Mouse (Mus musculus): Measurements from ENCODE around the gene Prkcz. TPM values are rescaled to one million over a fixed set of nuclear protein-coding genes. Genes with fewer than 3 reads are reported as not detected.

Gene Prkcz
- polyA plus RNA-seq, 1 experiment, result 38.1 TPM

DNA sequence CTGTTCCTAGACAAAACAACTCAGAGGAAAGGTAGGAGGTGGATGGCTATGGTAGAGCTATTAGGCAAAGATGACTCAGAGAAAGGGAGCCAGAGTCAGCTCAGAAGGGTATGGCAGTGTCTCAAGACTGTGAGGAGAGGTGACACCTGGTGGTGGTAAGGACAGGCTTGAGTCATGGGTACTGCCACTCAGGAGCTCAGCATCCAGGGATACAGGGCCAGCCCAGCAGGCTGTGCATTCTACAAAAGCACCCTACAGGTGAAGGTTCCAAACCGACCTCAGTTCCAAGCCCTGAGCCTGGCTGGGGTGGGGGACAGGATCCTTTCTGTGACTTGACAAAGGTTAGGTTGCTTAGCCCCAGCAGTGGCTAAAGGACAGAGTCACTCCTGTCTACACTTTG is 72.6 kb downstream of the Prkcz start:
- Histone ChIP-seq H3K4me1 (ENCODE audit: control insufficient read depth, insufficient read depth, low read length) (no peaks in the 10 kb centered on the region), H3K4me3 (replicated peaks; ENCODE audit: extremely low read depth, low read depth, low read length) (no peak overlapping the region)
- DNase-seq, result no peak
- WGBS, result 54% methylated on average over 1 of the region's 1 CpGs
- TF ChIP-seq CTCF (IDR thresholded peaks at IDR 0.05; ENCODE audit: insufficient read depth, low read length) (no peak), POLR2A (IDR thresholded peaks at IDR 0.05; ENCODE audit: borderline replicate concordance, extremely low read depth, low read depth, low read length) (no peak)

DNA sequence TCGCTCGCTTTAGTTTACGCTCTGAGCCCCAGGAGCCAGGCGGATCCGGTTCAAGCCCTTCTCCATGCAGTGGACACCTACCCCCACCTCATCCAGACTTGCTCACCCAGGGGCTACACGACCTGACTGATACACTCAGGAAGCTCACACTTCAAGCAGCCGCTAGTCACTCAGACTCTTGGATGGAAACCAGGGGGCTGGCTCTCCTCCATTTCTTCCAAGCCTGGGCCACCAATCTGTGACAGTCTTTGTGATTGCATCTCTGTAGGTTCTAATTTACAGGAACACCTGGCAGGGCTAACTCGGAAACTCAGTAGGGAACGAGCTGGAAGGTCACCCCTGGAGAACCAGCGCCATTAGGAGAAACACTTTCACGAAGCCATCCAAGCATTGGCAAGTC is 73.4 kb downstream of the Prkcz start:
- TF ChIP-seq POLR2A (IDR thresholded peaks at IDR 0.05; ENCODE audit: borderline replicate concordance, extremely low read depth, low read depth, low read length) (no peak), CTCF (IDR thresholded peaks at IDR 0.05; ENCODE audit: insufficient read depth, low read length) (no peak)
- H3K4me3 ChIP-seq (replicated peaks; ENCODE audit: extremely low read depth, low read depth, low read length), result no peak overlapping the region
- WGBS, result 84% methylated on average over 11 of the region's 11 CpGs
- no peaks in the 10 kb centered on the region; the same call in 1 of the 2 replicates for H3K4me1 ChIP-seq (ENCODE audit: control insufficient read depth, insufficient read depth, low read length)
- no peak for DNase-seq

DNA sequence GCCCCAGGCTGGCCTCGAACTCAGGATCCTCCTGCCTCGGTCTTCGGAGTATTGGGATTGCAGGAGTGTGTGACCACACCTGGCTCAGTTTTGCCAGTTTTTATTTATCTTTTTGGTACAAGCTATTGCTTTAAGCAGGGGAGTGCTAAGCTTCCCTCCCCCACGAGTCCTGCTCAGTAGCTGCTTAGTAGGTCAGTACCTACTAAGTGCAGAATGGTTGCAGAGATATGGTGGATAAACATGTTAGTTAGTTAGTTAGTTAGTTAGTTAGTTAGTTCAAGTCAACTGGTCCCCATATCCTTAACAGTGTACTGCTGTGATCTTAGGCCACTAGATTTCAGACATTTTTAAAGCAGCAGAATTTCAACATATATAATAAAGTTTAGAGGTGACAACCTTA is 75.1 kb downstream of the Prkcz start:
- H3K4me1 ChIP-seq (ENCODE audit: control insufficient read depth, insufficient read depth, low read length), result no peaks in the 10 kb centered on the region; the same call in 1 of the 2 replicates
- 92% methylated on average over 4 of the region's 4 CpGs for WGBS
- no peak overlapping the region for H3K4me3 ChIP-seq (replicated peaks; ENCODE audit: extremely low read depth, low read depth, low read length)
- TF ChIP-seq CTCF (IDR thresholded peaks at IDR 0.05; ENCODE audit: insufficient read depth, low read length), result no peak
- no peak for TF ChIP-seq POLR2A (IDR thresholded peaks at IDR 0.05; ENCODE audit: borderline replicate concordance, extremely low read depth, low read depth, low read length)
- DNase-seq, result no peak

DNA sequence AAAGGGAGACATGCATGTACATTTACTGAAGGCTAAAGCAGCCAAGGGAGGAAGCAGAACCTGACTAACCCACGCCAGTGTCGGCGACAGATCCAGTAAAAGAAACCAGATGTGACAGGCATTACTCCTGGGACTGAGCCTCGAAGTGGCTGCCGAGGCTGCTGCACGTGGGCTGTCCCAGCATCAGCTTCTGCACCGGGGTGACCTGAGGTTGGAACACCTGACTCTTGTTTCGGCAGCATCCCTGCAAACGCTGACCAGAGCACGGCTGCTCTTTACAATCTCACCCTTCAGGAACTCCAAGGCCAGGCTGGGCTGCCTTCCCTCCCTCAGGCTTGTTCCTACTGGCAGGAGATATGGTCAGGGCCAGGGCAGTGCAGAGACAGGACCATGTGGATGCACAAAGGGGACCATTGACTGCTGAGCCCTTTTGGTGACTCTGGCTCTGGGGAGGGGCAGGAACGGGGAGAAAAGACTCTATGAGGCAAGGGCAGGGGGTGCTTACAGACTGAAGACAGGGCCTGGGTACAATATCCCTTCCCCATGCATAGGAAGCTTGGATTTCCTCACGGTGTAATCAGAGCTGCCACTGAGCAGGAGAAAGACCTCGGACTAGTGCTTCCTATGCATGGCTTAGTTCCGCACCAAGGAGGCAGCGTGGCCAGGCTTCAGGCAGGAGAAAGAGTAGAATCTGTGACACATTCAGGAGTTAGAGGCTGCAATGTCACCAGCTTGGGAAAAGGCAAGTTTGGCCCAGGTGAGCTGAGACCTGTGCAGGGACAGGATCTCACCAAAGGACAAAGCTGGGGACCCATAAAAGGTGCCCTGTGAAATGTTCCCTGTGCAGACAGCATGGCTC is 76.4 kb downstream of the Prkcz start:
- no peaks in the 10 kb centered on the region; the same call in 1 of the 2 replicates for H3K4me1 ChIP-seq (ENCODE audit: control insufficient read depth, insufficient read depth, low read length)
- DNase-seq, result no peak
- no peak overlapping the region for H3K4me3 ChIP-seq (replicated peaks; ENCODE audit: extremely low read depth, low read depth, low read length)
- TF ChIP-seq POLR2A (IDR thresholded peaks at IDR 0.05; ENCODE audit: borderline replicate concordance, extremely low read depth, low read depth, low read length) (no peak), CTCF (IDR thresholded peaks at IDR 0.05; ENCODE audit: insufficient read depth, low read length) (no peak)
- 79% methylated on average over 15 of the region's 15 CpGs for WGBS

DNA sequence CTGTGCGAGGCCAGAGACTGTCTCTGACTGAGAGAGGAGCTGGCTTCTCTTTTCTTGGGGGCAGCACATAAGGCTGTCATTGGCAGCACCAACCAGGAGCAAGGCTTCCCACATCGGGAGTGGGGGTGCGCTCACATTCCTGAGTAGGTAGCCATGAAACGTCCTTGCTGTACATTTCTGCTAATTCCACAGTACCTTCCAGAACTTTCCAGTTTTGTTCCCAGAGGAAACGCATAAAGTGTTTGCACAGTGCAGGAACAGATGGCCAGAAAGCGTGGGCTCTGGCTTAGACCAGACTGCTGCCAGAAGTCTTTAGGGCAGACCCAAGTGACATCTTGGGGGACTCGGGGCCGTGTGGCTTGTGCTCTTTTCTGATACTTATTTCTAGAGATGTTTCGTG is 77.6 kb downstream of the Prkcz start:
- DNase-seq, result no peak
- no peak overlapping the region for H3K4me3 ChIP-seq (replicated peaks; ENCODE audit: extremely low read depth, low read depth, low read length)
- WGBS, result 44% methylated on average over 9 of the region's 9 CpGs
- H3K4me1 ChIP-seq (ENCODE audit: control insufficient read depth, insufficient read depth, low read length), result no peaks in the 10 kb centered on the region; the same call in 1 of the 2 replicates
- TF ChIP-seq CTCF (IDR thresholded peaks at IDR 0.05; ENCODE audit: insufficient read depth, low read length) (no peak), POLR2A (IDR thresholded peaks at IDR 0.05; ENCODE audit: borderline replicate concordance, extremely low read depth, low read depth, low read length) (no peak)

DNA sequence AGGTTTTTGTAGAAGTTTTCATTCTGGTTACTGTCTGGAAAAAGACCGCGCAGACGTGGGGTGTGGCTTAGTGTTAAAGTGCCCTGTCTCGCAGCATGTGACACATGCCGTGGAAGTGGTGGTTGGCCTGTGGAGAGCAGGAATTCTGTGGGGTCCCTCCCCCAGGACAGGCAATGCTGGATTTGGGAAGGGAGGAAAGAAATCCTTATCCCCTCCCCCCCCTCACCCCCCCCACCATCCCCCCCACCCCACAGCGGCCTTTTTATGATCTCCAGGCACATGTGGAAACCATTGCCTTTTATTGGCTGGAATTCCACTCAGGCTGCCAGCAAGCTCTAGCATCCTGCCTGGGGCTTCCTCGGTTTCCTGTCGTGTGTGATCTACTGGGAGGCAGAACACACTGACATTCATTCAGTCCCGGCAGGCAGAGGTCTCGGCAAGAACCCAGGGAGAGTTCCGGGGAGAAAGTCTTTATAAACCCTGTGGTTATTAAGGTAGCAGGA is 78.1 kb downstream of the Prkcz start:
- WGBS, result 20% methylated on average over 11 of the region's 11 CpGs
- DNase-seq, result no peak
- H3K4me1 ChIP-seq (ENCODE audit: control insufficient read depth, insufficient read depth, low read length), result no peaks in the 10 kb centered on the region; the same call in 1 of the 2 replicates

DNA sequence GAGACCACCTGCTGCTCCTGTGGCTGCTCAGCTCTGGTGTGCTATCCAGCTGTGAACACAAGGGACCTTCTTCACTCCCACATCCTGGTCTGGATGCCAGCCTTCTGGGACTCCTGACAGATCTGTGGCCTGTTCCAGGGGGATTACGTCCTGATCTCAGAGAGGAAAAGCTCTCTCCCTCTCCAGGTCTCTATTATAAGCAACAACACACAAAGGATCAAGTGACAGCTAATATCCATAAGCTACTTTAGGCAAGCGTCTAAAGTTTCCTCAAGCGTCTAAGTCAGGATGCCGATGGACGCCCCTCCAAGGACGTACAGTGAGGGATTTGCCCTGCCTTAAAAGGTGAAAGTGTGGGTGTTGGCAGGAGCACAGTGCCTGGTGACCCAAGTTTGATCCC is 78.9 kb downstream of the Prkcz start:
- TF ChIP-seq POLR2A (IDR thresholded peaks at IDR 0.05; ENCODE audit: borderline replicate concordance, extremely low read depth, low read depth, low read length), result no peak
- TF ChIP-seq CTCF (IDR thresholded peaks at IDR 0.05; ENCODE audit: insufficient read depth, low read length), result no peak
- 59% methylated on average over 6 of the region's 6 CpGs for WGBS
- DNase-seq, result no peak
- no peak overlapping the region for H3K4me3 ChIP-seq (replicated peaks; ENCODE audit: extremely low read depth, low read depth, low read length)
- no peaks in the 10 kb centered on the region; the same call in 1 of the 2 replicates for H3K4me1 ChIP-seq (ENCODE audit: control insufficient read depth, insufficient read depth, low read length)

More for the DNA sequence above, 78.1 kb downstream of the Prkcz start:
- no peak overlapping the region for H3K4me3 ChIP-seq (replicated peaks; ENCODE audit: extremely low read depth, low read depth, low read length)
- TF ChIP-seq POLR2A (IDR thresholded peaks at IDR 0.05; ENCODE audit: borderline replicate concordance, extremely low read depth, low read depth, low read length) (no peak), CTCF (IDR thresholded peaks at IDR 0.05; ENCODE audit: insufficient read depth, low read length) (no peak)

DNA sequence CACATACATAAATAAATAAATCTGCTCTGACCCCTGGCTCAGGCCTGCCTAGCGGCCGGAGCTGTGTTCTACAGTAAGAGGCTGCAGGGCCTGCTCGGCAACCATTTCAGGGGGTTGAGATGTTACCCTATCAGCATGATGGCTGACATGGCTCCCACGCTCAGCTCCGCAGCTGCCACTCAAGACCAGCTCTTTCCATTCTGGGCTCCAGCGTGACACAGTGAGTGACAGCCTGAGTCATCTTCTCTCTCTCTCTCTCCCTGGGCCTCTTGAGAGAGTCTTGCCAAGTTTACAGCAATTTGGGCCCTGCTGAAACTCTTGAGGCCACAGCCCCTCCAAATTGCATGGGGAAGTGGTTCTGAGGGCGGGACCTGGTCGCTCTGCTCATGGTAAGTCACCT is 79.5 kb downstream of the Prkcz start:
- no peak for DNase-seq
- Histone ChIP-seq H3K4me3 (replicated peaks; ENCODE audit: extremely low read depth, low read depth, low read length) (no peak overlapping the region), H3K4me1 (ENCODE audit: control insufficient read depth, insufficient read depth, low read length) (no peaks in the 10 kb centered on the region; the same call in 1 of the 2 replicates)
- 87% methylated on average over 8 of the region's 8 CpGs for WGBS
- TF ChIP-seq POLR2A (IDR thresholded peaks at IDR 0.05; ENCODE audit: borderline replicate concordance, extremely low read depth, low read depth, low read length), result no peak
- no peak for TF ChIP-seq CTCF (IDR thresholded peaks at IDR 0.05; ENCODE audit: insufficient read depth, low read length)

DNA sequence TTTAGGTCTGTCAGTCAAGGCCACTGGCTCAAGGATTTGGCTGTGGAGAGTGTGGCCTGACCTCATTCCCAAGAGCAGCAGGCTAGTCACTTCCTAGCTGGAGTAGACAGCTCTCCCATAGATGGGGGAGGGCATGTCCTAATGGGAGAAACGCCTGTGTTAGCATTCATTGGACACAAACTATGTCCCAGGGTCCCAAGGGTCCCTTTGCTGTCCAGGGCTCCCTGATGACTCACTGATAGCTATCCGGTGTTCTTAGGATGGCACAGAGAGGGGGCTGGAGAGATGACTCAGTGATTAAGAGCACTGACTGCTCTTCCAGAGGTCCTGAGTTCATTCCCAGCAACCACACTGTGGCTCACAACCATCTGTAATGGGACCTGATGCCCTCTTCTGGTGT is 79.9 kb downstream of the Prkcz start:
- 64% methylated on average over 2 of the region's 2 CpGs for WGBS
- Histone ChIP-seq H3K4me3 (replicated peaks; ENCODE audit: extremely low read depth, low read depth, low read length) (no peak overlapping the region), H3K4me1 (ENCODE audit: control insufficient read depth, insufficient read depth, low read length) (no peaks in the 10 kb centered on the region; the same call in 1 of the 2 replicates)
- TF ChIP-seq CTCF (IDR thresholded peaks at IDR 0.05; ENCODE audit: insufficient read depth, low read length), result no peak
- no peak for TF ChIP-seq POLR2A (IDR thresholded peaks at IDR 0.05; ENCODE audit: borderline replicate concordance, extremely low read depth, low read depth, low read length)
- DNase-seq, result no peak

DNA sequence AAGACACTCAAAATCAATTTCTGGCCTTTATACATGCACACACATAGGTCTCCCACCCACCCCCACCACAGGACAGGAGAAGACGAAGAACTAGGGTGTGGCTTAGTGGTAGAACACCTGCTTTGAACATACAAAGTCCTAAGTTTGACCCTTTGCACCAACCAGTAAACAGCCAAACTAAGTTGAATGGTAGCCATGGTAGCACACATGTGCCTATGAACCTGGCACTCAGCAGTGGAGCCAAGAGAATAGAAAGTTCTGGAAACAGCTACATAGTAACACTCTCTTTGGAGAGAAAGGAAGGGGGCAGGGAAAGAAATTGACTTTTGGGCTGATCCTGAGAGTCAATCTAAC is 80.4 kb downstream of the Prkcz start:
- Histone ChIP-seq H3K4me1 (ENCODE audit: control insufficient read depth, insufficient read depth, low read length) (no peaks in the 10 kb centered on the region; the same call in 1 of the 2 replicates), H3K4me3 (replicated peaks; ENCODE audit: extremely low read depth, low read depth, low read length) (no peak overlapping the region)
- DNase-seq, result no peak
- 61% methylated on average over 1 of the region's 1 CpGs for WGBS
- TF ChIP-seq CTCF (IDR thresholded peaks at IDR 0.05; ENCODE audit: insufficient read depth, low read length) (no peak), POLR2A (IDR thresholded peaks at IDR 0.05; ENCODE audit: borderline replicate concordance, extremely low read depth, low read depth, low read length) (no peak)
